Mouse (Mus musculus): Measurements from ENCODE around the gene Ppfia3.
"Not testable (repeated sequence)": the region's sequence is repeated elsewhere in the genome, so short reads cannot be mapped to it uniquely, and the experiment has no call there.

Ppfia3 gene

DNA sequence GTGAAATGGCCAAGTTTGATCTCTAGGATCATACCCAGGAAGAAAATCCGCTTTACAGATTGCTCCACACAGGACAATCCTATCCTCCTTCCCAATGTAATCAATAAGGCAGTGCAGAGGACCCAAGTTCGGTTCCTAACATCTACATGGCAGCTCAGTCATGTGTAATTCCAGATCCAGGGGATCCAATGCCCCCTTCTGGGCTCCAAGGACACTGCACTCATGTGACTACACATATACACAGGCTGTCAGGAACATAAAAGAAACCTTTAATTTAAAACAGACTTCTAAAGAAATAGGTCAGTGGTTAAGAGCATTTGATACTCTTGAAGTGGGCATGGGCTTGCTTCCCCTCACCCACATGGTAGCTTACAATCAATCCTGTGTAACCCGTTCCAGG lies 19.3 kb upstream of the Ppfia3 start:
- peak in 1 of 2 experiments; percentile 1 for DNase-seq

DNA sequence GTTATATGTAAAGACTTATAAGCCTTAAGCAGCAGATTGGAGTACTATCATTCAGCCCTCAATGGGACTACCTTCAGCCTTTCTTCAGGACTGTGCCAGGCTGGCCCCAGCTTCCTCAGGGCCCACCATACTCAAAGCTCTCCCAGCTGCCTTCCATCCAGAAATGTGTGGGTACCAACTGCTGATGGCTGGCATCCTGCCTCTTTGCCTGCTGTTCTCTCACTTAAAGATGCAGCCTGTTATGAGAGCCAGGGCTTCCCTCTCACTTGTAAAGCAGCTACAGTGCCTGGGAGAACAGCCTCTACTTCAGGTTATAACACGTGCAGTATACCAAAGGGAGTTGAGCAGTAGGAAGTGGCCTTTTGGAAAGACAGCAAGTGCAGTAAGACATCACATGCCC lies 9.2 kb upstream of the Ppfia3 start:
- no peak for DNase-seq

DNA sequence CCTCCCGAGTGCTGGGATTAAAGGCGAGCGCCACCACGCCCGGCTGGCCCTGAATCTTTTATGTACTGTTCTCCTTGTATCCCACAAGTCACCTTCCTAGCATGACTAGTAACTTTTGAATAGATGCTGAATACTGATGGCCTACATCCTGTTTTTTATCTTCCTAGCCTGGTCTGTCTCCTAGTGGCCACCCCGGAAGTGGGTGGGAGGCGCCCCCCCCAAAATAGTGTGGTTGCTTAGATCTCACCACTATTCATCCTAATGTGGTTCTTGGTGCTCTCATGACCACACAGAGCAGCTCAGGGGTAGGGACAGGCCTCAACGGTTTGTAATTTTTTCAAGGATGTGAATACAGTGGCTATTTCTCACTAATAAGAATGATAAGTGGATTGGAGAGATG lies 7.8 kb upstream of the Ppfia3 start:
- no peak for DNase-seq

DNA sequence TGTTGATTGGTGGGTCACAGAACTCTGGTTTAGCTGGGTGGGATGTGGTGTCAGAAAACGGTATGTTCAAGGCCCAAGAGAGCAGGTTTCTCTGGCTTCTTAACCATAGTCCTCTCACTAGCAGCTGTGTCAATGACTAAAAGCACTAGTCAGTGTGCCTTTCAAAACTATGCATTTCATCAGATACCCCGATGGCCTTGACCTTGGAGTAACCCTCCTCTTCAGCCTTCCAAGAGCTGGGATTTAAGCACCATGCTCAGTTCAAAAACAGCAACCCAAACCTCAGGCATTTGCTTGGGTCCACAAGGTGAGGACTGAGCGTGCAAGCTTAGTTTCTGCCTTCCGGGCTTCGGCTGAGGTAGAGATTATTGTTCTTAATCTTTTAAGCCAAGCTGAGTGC lies 5.6 kb upstream of the Ppfia3 start:
- DNase-seq = no peak

DNA sequence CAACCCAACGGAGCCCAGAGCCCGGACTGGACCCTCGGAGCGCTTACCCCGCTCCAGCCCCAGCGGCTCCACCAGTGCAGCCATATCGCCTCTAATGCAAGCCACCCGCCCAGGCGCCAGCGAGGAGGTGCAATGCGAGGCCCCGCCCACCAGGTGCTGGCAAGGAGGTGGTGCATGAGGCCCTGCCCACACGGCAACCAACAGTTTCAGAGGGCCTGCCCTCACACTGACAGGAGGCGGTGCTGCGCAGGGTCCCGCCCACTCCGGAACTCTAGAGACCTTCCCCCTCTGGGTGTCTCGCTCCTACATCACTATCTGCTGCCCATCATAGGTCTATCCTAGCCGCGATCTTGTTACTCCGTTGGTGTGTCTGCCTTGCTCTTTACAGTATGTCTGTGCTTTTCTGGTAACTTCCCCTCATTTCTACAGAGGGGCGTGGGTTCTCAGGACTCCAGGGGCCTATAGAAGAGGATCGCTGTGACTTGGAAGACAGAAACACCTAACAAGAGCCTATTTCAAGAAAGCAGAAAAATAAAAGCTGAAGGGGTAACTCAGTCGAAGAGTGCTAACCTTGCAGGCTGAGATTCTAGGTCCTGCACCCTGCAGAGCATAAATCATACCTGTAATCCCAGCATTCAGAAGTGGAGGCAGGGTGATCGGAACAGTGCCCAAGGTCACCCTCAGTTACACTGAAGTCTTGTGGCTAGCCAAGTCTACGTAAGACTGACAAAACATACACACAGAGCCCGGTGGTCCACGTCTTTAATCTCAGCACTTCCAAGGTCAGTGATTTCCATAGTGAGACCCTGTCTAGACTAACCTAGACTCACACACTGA lies 3.9 kb upstream of the Ppfia3 start, which contains the start of gene Lin7b:
TSS of gene Lin7b (minus strand) at position 109 of the 837 bp plus-strand sequence.
- peak; percentile 88 to 92 for DNase-seq

DNA sequence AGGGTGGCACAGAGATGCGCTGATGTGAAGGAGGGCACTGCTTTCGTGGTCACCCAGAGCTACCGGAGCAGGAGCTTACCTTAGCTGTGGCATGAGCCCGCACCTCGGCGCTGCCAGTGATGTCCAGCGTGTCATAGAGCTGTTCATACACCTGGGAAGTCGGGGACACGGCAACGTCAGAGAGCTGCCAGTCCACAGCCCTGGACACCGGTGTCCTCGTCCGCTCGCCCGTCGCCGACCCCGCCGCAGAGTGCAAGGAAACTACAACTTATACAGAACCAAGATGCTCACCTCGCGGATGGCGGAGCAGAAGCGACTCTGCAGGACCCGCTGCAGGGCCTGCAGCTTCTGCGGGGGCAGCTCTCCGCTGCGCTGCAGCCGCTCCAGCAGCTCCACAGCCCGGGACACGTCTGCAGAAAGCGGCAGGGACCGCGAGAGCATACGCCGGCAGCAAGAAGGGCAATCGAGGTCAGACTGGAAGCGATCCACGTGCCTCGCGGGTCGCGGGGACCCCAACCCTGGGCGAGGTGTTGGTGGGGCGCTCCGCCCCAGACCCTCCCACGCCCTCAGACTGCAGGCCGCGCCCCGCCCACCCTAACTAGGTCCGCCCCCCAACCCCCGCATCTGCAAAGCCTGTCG lies 3.1 kb upstream of the Ppfia3 start:
- no peak for DNase-seq

DNA sequence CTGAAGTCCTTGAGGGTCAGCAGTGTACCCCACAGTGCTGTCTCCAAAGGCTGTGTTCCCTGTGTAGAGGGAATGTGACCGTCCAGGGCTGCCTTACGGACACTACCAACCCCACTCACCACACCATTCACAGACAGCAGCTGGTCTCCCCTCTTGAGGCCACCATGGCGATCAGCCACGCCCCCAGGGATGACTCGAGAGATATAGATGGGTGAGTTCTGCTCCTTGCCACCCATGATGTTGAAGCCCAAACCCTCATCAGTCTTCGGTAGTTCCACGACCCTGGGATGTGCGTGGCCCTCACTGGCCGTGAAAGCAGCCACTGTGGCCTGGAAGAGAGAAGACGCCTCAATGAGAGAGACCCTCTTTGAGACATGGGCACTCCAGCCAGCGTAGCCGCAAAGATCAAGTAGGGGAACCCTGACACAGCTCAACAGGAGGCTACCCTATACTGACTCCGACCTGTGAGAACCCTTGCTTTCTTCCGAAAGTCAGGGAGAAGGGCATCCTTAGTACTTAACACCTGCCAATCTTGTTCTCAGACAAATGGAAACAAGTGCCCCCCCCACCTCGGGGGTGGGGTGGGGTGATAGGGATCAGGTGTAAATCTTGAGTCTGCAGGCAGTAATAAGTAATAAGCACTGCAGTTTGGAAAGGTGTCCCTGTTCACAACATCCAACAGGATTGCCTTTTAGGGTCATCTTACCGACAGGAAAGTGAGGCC lies 2.4 kb upstream of the Ppfia3 start:
- DNase-seq = no peak

DNA sequence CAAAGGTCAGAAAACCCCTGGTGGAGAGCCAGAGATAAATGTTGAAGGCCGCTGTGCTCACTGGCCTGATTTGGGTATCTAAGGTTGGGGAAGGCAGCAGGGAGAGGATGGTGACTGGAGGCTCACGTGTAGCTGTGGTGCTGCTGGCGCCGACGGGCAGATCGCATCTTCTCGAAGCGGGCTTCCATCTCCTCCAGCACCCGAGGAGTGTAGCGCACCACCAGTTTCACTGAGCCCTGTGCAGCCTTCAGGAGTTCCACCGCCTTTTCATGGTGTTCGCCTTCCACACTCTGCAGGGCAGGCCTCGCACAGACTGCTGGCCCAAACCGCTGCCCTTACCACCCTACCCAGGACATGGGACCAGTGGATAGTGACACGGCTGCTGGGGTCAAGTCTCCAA lies 1.4 kb upstream of the Ppfia3 start:
- no peak for DNase-seq

DNA sequence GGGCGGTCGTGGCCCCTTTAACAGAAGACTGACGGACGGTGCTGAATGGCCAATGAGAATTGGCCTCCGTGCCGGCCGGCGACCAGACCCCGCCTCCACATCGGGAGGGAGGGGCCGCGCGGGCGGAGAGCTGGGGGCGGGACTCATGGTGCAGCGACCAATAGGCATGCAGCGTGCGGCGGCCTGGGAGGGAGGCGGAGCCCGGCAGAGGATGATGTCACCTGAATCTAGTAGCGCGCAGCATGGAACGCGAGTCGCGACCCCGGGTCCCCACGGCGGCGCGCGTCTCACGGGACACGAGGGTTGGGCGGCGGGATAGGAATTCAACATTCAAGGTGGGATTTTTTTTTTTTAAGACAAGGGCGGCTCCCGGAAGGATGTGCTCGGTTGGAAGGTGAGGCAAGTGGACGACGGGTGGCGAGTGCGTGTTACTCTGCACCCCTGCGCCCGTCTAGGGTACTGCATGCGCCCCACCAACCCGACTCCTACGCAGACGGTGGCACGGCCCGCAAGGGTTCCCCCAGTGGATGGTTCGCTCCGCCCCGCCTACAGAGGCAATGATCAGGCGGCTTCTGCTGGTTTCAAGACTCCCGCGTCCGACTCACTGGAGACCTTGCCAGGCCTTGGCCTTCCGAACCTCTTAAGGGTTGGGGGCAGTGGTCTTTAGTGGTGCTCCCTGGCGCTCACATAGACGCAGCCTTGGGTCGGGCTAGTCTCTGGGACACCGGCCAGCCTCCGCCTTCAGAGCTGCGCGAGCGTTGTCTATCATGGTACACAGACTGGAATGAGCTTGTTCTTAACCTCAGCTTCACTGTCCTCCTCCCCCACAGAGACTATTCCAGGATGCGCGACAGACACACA lies 431 bp upstream of the Ppfia3 start:
- DNase-seq = peak; percentile 98

DNA sequence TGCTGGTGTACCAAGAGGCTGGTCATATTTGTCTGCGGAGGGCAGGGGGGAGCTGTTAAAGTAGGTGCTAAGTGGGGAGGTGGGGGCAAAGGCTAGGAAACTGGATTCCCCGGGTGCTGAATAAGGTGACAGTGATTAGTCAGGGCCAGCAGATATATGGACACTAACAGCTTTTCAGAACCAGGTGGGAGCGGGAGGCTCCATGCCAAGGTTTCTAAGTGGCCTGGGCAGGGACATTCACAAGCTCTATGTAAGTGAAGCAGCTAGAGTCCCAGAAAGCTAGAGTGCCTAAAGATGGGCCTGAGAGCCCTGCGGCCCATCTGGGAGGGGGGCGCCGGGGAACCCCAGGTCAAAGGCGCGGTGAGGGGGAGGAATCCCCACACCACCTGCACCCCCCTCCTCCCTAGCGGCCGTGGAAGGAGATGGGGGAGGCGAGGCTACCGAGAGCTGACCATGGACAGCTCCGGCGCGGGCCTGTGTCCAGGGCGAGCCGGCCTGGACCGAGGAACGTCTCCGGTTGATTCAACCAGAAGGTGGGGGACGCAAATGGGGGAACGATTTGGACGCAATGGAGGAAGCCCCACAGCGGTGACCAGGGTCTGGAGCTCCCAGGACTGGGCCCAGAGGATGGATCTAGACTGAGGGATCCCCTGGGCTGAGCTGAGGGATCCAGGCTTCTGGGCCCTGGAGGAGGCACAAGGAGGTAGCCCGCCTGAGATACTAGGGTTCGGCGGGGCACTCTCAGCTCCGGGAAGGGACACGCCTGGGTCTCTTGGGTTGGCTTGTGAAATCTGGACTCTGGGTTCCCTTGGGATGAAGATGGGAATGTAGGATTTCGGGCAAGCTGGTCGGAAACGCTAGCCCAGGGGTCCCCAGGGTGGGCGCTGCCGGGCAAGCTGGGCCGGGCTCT lies 822 bp downstream of the Ppfia3 start:
- peak; percentile 56 to 64 for DNase-seq

DNA sequence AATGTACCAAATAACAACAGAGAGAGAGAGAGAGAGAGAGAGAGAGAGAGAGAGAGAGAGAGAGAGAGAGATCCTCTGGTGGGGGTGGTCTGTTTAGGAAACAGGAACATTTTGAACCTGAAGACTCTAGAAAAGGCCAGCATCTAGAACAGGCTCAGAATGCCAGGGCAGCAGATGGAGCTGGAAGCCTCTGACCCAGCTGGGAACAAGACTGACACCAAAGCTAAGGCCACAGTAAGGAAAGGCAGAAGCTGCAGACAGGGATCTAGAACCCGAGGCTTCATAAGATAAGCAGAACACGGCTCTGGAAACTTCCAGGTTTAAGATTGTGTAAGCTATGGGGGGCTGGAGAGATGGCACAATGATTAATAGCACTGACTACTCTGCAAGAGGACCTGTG lies 2.8 kb downstream of the Ppfia3 start:
- DNase-seq = no peak

DNA sequence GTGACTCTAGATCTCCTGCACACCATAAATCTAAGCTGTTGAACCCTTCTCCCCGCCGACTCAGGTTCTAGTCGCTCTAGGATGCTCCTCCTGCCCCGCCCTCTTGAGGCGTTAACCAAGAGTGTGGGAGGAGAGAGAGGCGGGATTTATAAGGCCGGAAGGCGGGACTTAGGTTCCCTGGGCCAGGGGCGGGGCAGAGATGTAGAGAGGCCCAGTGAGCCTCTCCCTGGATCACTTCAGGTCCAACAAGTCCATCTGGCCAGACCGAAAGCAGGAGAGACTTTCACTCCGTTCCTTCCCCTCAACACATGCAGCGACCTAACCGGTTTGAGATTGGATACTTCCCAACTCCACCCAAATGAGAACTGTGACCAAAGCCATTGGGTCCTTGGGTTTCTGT lies 4.0 kb downstream of the Ppfia3 start:
- peak; percentile 67 to 69 for DNase-seq

DNA sequence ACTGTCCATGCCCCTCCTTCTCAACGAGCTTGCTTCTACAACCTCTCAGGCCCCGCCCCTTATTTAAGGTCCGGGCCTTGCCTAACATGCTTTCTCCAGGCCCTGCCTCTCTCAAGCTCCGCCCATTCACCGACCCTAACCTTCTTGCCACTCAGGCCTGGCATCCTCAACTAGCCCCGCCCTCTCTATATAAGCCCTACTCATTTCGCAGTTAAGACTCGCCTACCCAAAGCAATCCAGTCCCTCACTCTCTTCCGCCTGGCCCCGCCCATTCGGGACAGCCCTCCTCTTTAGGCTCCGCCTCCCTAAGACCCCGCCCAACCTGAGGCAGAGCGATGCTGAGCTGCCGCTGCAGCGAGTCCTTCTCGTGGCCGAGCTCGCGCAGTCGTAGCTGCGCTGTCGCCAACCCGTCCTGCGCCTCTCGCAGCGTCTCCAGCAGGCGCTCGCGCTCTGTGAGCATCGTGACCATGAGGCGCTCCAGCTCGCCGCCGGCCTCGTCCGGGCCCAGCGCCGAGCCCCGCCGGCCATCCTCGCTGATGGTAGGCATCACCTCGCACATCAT lies 5.5 kb downstream of the Ppfia3 start:
- DNase-seq = peak; percentile 86 to 87

DNA sequence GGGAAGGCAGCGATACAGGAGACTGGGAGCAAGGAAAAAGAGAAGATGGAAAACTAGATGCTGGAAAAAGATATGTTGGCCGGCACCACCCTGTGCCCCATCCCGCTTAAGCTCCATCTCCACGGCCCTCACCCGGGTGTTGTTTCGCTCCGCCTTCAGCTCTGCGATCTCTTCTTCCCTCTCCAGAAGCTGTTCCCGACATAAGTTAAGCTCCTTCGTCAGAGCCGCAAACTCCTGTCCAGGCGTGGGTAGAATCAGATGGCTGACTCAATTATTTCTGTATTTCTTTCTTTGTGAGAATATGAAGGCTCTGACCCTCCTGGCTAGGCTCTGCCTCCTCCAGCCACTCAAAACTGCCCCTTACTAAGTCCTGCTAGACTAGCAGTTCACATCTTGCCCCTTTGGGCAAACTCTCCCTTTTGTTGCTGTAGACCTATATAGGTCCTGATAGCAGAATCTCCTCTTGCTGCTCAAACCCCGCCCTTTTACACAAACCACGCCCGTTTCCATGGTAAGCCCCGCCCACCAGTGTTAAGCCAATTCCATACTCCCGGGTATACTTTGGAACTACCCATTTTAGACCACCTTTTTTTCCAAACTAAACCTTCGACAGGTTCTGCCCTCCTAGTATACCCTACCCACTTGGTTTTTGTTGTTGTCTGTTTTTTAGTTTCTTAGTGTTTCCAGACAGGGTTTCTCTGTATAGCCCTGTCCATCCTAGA lies 6.3 kb downstream of the Ppfia3 start:
- no peak for DNase-seq

DNA sequence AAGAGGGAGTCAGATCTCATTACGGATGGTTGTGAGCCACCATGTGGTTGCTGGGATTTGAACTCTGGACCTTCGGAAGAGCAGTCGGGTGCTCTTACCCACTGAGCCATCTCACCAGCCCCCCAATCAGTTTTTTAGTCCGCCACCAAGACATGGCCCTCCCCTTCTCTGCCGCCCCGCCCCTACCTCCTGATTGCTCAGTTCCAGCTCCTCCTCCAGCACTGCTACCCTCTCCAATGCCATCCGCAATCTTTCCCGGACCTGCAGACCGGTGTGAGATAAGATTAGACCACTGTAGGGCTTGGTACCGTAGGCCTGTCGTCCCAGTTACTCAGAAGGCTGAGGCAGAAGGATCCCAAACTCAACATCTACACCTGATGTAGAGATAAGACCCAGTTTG lies 7.7 kb downstream of the Ppfia3 start:
- DNase-seq = not testable (repeated sequence)

DNA sequence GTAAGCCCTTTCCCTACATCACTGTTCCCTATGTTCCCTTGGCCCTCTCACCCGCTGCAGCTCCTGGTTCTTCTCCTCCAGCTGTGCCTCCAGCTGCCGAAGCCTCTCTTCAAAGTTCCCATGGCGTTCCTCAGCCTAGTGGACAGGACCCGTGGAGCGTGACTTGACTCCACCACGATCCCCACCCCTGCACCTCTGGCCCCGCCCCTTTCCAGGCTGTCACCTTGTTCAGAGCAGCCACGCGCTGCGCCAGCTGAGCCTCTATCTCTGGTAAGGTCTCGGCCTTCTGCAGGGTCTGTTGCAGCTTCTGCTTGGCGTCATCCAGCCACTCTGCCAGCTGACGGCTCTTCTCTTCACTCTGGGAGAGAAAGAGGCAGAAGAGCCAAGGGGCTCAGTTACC lies 10.7 kb downstream of the Ppfia3 start:
- no peak for DNase-seq

DNA sequence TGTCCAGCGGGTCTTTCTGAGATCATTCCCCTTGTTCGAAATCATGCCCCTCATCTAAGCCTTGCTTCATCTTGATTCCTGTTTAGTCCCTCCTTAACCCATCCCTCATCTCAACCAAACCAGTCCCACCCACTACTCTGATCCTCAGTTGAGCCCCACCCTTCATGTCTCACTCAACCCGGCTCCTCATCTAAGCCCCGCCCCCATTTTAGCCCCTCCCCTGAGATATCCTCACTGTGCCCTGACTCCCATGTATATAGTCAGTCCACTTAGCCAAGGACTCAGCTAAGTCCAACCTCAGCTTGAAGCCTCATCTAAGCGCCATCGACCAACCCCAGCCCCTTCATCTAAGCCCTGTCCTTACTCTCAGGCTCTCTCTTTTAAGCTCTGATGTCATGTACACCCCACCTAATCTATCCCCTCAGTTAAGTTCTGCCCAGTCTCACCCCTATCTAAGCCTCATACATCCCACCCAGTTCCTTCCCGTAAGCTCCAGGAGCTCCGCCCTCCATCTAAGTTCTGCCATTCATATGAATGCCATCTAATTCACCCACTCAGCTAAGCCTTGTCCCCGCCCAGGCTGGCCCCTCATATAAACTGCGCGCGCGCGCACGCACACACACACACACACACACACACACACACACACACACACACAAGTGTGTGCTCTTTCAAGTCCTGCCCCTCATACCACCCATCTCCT lies 11.3 kb downstream of the Ppfia3 start:
- DNase-seq = no peak

DNA sequence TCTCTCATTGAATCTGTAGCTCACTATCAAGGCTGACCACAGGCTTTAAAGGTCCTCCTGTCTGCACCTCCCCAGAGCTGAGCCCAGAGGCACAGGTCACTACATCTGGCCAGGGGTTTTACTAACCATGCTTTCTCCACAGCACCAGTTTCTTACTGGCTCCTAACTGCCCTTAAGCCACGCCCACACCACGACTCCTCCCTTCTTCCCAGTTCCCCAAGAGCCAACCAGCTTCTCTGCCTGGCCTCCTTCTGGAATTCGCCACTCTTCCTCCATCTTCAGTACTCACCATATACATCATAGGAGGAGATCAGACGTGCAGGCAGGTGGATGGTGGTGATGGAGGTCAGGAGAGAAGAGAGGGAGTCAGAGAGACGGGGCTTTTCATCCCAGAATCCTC lies 13.8 kb downstream of the Ppfia3 start:
- no peak for DNase-seq

DNA sequence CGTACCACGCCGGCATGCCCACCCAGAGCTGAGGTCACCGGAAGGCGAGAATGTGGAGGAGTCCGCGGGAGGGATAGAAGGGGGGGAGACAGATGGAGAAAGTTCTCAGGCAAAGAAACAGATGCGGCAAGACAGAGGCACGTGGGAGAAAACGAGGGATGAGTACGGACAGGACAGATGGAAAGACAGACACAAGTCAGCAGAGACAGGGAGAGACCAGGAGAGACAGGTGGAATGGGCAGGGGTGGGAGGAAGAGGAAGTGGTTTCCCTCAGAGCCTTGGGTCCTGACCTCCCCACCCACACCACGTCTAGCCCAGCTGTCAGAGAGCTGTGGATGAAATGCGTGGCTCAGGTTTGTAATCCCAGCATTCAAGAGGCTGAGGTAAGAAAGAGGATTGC lies 19.9 kb downstream of the Ppfia3 start:
- no peak for DNase-seq

DNA sequence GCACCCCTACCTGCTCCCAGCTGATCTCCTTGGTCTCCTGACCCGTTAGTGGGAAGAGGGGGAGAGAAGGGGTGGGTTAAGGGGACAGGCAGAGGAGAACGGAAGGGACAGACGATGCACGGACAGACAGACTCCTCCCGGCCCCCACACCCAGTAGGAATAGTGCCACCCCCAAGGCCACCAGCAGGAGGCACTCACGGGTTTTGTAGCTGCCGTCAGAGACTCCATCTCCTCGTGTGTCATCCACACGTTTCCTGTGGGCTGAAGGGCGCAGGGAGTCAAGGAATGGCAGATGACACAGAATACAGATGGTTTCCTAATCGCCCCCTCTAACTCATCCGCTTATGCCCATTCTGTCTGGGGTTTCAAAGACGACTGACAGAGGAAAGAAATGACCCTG lies 23.3 kb downstream of the Ppfia3 start:
- DNase-seq = no peak
